Mouse (Mus musculus) cortical plate, adult 2 months (tissue): ENCODE data around the gene Armc12.

ENCODE experiments used
- CTCF ChIP-seq: fragments of 200-500 bp; IDR thresholded peaks from 2 replicates; pipeline ENCODE4 v1.5.1; 2011; ENCODE audit warnings: mild to moderate bottlenecking, control low read depth, low read length; ENCODE audit not compliant: insufficient read depth; ENCODE audit errors: extremely low read depth
- POLR2A ChIP-seq: fragments of 200-500 bp; IDR thresholded peaks from 2 replicates; pipeline ENCODE4 v1.6.1; 2011; ENCODE audit warnings: mild to moderate bottlenecking, low read length, control low read depth; ENCODE audit not compliant: insufficient read depth; ENCODE audit errors: extremely low read depth

DNA sequence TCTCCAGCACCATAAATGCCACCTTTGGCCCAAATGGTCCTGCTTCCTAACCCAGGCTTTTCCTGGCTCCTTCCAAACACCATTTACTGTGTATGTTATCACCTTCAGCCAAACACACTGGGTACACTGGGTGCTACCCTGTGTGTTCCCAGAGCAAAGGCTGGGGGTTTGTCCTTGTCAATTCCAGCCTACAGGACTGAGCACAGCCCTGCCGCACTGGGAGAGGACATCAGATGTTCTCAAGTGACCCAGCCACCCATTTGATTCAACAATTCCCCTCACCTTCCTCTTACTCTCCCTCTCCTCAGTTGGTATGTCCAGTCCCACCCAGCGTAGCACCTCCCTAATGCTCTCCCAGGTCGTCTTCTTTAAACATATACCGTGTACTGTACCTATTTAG is 10.0 kb upstream of the Armc12 start:
- TF ChIP-seq CTCF (no peak), POLR2A (no peak)
